Mouse (Mus musculus) hindbrain, embryonic 13.5 days (tissue): ENCODE measurements around the gene Lsm2. TPM values are rescaled to one million over a fixed set of nuclear protein-coding genes. Genes with fewer than 3 reads are reported as not detected.
A peak's percentile ranks its signal among the peaks of the same experiment; 100 is the strongest.
"Not testable (repeated sequence)": the region's sequence is repeated elsewhere in the genome, so short reads cannot be mapped to it uniquely, and the experiment has no call there.

Experiments
- ATAC-seq: fragments of 200-750 bp; cut with Nextera tagmentation; 2 replicates; pipeline ENCODE4 v1.8.0; 2017; ENCODE audit warnings: moderate TSS enrichment; ENCODE audit not compliant: low FRiP score
- H3K27ac ChIP-seq: fragments of 300-500 bp; sonication (generic); 2 replicates; pipeline ENCODE4 v1.5.1; 2015; ENCODE audit warnings: inconsistent platforms, mild to moderate bottlenecking, moderate library complexity
- H3K27me3 ChIP-seq: fragments of 300-500 bp; sonication (generic); 2 replicates; pipeline ENCODE4 v1.6.1; 2015; ENCODE audit warnings: mild to moderate bottlenecking, inconsistent platforms
- H3K36me3 ChIP-seq: fragments of 300-500 bp; sonication (generic); 2 replicates; pipeline ENCODE4 v1.6.1; 2015; ENCODE audit warnings: mild to moderate bottlenecking, inconsistent platforms
- H3K4me1 ChIP-seq: fragments of 300-500 bp; sonication (generic); replicated peaks from 2 replicates; pipeline ENCODE4 v1.6.1; 2015; ENCODE audit warnings: inconsistent platforms
- H3K4me2 ChIP-seq: fragments of 300-500 bp; sonication (generic); 2 replicates; pipeline ENCODE4 v1.6.1; 2015; ENCODE audit warnings: inconsistent platforms, mild to moderate bottlenecking, moderate library complexity
- H3K4me3 ChIP-seq: fragments of 300-500 bp; sonication (generic); 2 replicates; pipeline ENCODE4 v1.5.1; 2015; ENCODE audit warnings: mild to moderate bottlenecking, inconsistent platforms
- H3K9ac ChIP-seq: fragments of 300-500 bp; sonication (generic); 2 replicates; pipeline ENCODE4 v1.6.1; 2015; ENCODE audit warnings: mild to moderate bottlenecking, inconsistent platforms
- H3K9me3 ChIP-seq: fragments of 300-500 bp; sonication (generic); 2 replicates; pipeline ENCODE4 v1.6.1; 2016; ENCODE audit warnings: inconsistent platforms
- WGBS: fragments of 180-500 bp; shearing (Covaris S2); methylation state at CpG from one replicate; pipeline ENCODE4 v1.1.7; 2015; 5-methylcytosine and 5-hydroxymethylcytosine counted together
- polyA plus RNA-seq: library from polyadenylated mRNA; unstranded; fragments of >200 nt; fragmentation: Nextera tagmentation; extraction: Ambion mirVana; gene quantifications from 2 replicates; pipeline ENCODE4 v1.2.1, GENCODE M21; 2015

Lsm2 gene
- polyA plus RNA-seq, 1 experiment from 2014 or later: 112 TPM

DNA sequence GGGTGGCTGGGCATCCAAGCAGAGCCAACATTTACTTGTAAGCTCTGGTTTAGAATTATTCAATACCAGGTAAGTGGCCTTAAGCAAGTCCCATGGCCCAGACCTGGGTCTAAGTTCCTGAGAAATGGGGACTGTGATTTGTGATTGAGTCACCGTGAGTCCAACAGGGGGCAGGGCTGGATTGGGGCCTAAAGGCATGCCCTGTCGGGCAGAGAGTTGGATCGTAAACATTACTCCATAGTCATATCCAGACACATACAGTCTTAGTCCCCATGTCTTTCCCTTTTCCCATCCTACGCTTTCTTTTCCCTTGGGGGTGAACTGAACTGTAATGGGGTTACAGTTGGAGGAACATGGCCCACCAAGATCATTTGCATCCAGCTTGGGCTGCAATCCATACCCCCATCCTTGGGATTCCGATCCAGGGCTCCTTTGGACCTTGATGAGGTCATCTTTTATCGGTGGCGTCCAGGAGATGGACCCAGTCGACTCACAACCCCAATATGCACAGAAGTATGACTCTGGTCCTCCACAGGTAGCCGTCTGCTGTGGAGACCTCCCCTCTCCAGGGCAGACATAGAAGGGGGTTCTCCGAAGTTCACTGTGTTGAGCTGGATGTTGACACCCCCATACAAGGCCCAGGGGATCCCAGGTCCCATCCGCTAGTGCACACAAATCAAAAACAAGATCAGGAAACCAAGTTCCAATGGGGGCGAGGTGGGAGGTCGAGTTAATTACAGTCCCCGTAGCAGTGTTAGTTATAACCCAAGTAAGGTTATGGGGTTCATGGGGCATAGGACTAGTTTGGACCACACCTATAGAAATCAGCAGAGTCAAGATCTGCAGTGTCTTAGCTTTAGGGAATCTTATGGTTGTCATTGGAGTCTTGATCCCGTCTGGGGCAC, 17.1 kb downstream of the Lsm2 start:
- 92% methylated on average over 15 of the region's 15 CpGs for WGBS
- no peak overlapping the region for H3K4me3 ChIP-seq

GRCm38 (mm10) chr17:34999871-35000716, 18.4 kb downstream of the Lsm2 start:
- H3K27me3 ChIP-seq, H3K9me3 ChIP-seq, ATAC-seq: not testable (repeated sequence)
- Histone ChIP-seq H3K27ac (peak overlapping the region; percentile 96; the same call in 1 of the 2 replicates), H3K4me2 (peak overlapping the region; percentile 100), H3K9ac (peak overlapping the region; percentile 97), H3K36me3 (peaks cover 11% of the 10 kb centered on the region), H3K4me3 (peak overlapping the region; percentile 90), H3K4me1 (peaks cover 32% of the 10 kb centered on the region)
- 22% methylated on average over 30 of the region's 32 CpGs for WGBS

More for the DNA sequence above, 17.1 kb downstream of the Lsm2 start:
- Histone ChIP-seq H3K36me3 (no peaks in the 10 kb centered on the region), H3K4me1 (peaks cover 32% of the 10 kb centered on the region), H3K4me2 (peak overlapping the region; percentile 100; the same call in 1 of the 2 replicates), H3K9me3 (no peaks in the 10 kb centered on the region), H3K9ac (peak overlapping the region; percentile 46; the same call in 1 of the 2 replicates), H3K27ac (no peak overlapping the region), H3K27me3 (no peaks in the 10 kb centered on the region)
- no peak for ATAC-seq

DNA sequence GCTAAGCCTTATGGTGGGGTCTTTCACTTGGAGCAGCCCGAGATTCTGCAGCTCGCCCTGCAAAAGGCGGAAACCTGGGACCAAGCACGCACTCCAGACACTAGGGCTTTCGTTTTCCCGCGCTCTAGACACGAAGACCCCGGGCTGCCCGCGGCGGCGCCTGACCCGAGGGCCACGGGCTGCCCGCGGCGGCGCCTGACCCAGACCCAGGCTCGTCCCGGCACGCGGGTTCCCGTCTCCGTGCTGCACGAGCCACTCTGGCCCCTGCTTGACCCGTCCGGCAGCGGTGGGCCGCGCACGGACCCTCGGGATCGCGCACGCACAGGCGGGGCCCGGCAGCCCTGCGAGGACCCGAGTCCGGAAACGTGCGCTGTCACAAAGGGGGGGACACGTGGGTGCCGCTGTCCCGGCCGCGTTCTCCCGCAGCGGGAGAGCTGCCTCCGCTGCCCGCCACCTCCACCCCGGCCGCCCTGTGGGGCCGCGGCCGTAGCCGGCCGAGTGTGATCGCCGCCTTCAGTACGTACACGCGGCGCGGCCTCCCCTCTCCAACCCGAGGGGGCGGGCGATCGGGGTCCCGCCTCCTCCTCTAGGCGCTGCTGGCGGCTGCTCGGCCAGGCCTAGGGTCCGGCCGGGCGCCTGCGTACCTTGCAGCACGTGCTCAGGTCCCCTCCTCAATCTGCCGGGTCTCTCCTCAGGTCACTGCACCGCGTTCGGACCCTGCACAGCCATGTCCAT, 19.2 kb downstream of the Lsm2 start, which contains the start of gene Vars:
Vars (plus strand) TSS at position 271 of the 735 bp plus-strand sequence.
- under 1% methylated on average over 70 of the region's 83 CpGs for WGBS

GRCm38 (mm10) chr17:35001452-35002152, 19.9 kb downstream of the Lsm2 start:
- peak overlapping the region; percentile 90 for H3K4me3 ChIP-seq
- peak overlapping the region; percentile 100 for H3K4me2 ChIP-seq
- H3K9ac ChIP-seq: peak overlapping the region; percentile 97
- H3K27me3 ChIP-seq: no peaks in the 10 kb centered on the region
- peaks cover 32% of the 10 kb centered on the region for H3K4me1 ChIP-seq
- no peak; the same call in 1 of the 2 replicates for ATAC-seq
- 1% methylated on average over 35 of the region's 35 CpGs for WGBS
- peak overlapping the region; percentile 96 for H3K27ac ChIP-seq
- no peaks in the 10 kb centered on the region for H3K9me3 ChIP-seq
- H3K36me3 ChIP-seq: peaks cover 24% of the 10 kb centered on the region

More for the DNA sequence above, 19.2 kb downstream of the Lsm2 start, which contains the start of gene Vars:
- no peaks in the 10 kb centered on the region for H3K27me3 ChIP-seq
- peaks cover 19% of the 10 kb centered on the region for H3K36me3 ChIP-seq
- peak within 1 kb of the TSS; percentile 90 for H3K4me3 ChIP-seq
- peak within 1 kb of the TSS; percentile 100 for H3K4me2 ChIP-seq
- H3K4me1 ChIP-seq: peaks cover 32% of the 10 kb centered on the region
- peak within 1 kb of the TSS; percentile 96 for H3K27ac ChIP-seq
- no peaks in the 10 kb centered on the region for H3K9me3 ChIP-seq
- peak within 1 kb of the TSS; percentile 97 for H3K9ac ChIP-seq
- peak; percentile 90 for ATAC-seq

DNA sequence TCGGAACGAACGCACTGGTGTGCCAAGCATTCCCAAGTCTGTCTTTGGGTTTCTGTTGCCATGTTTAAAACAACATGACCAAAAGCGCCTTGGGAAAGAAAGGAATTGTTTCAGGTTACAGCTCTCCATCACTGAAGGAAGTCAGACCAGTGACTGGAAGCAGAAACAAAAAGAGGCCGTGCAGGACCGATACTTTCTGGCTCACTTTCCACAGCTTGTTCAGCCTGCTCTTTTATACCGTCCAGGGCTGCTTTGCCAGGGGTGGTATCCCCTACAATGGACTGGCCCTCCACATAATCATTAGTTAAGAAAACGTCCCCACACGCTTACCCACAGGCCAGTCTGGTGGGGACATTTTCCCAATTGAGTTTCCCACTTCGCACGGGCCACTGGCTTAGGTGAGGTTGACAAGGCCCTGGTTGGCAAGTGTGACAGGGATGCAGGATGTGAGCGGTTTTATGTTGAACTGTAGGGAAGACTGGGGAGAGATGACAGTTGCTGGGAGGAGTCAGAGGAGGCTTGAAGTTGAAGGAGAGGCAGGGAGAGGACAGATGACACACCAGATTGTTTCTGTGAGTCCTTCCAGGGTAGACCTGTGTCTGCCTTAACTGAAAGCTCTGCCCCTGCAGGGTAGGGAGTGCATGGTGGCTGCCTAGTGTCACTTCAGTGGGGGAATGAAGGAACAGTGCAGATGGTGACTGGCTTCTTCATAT, 20.6 kb downstream of the Lsm2 start:
- 12% methylated on average over 12 of the region's 12 CpGs for WGBS
- Histone ChIP-seq H3K9ac (peak overlapping the region; percentile 97), H3K36me3 (peaks cover 31% of the 10 kb centered on the region), H3K9me3 (no peaks in the 10 kb centered on the region), H3K4me2 (peak overlapping the region; percentile 100), H3K27me3 (no peaks in the 10 kb centered on the region), H3K4me3 (peak overlapping the region; percentile 90), H3K27ac (peak overlapping the region; percentile 96), H3K4me1 (peaks cover 32% of the 10 kb centered on the region)
- ATAC-seq: no peak

GRCm38 (mm10) chr17:35003022-35003838, 21.6 kb downstream of the Lsm2 start:
- Histone ChIP-seq H3K4me1 (peaks cover 32% of the 10 kb centered on the region), H3K9ac (peak overlapping the region; percentile 97; the same call in 1 of the 2 replicates), H3K27ac (no peak overlapping the region), H3K4me2 (peak overlapping the region; percentile 100), H3K27me3 (no peaks in the 10 kb centered on the region), H3K9me3 (no peaks in the 10 kb centered on the region), H3K4me3 (peak overlapping the region; percentile 90; the same call in 1 of the 2 replicates), H3K36me3 (peaks cover 40% of the 10 kb centered on the region)
- no peak for ATAC-seq
- 81% methylated on average over 9 of the region's 9 CpGs for WGBS

DNA sequence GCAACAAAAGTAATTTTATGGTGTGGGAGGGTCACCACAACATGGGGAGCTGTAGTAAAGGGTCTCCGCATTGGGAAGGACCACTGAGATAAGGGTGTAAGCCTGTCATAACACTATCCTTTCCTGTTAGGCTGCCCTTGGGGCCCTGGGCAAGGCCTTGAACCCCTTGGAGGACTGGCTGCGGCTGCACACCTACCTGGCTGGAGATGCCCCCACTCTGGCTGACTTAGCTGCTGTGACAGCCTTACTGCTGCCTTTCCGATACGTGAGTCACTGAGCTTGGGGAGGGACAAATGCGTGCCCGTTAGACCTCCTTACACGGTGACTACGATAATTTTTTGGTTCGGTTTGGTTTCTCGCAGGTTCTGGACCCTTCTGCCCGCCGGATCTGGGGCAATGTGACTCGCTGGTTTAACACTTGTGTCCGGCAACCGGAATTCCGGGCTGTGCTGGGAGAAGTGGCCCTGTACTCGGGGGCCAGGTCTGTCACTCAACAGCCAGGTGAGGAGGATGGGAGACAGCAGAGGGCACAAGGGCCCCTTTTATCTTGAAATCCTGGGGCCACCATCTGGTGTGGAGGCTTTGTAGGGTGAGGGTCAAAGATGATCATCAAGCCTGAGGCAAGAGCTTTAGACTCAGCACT, 22.5 kb downstream of the Lsm2 start:
- no peak overlapping the region for H3K9ac ChIP-seq
- H3K9me3 ChIP-seq: no peaks in the 10 kb centered on the region
- H3K36me3 ChIP-seq: peaks cover 50% of the 10 kb centered on the region
- WGBS: 97% methylated on average over 17 of the region's 17 CpGs
- no peak overlapping the region for H3K27ac ChIP-seq
- no peak overlapping the region for H3K4me2 ChIP-seq
- H3K27me3 ChIP-seq: no peaks in the 10 kb centered on the region
- no peak for ATAC-seq
- H3K4me1 ChIP-seq: peaks cover 32% of the 10 kb centered on the region
- H3K4me3 ChIP-seq: no peak overlapping the region

- H3K9ac ChIP-seq: no peak overlapping the region
- H3K9me3 ChIP-seq: no peaks in the 10 kb centered on the region
- no peak overlapping the region for H3K4me3 ChIP-seq
- H3K27ac ChIP-seq: no peak overlapping the region
- no peak for ATAC-seq
- H3K36me3 ChIP-seq: peaks cover 58% of the 10 kb centered on the region
- H3K27me3 ChIP-seq: no peaks in the 10 kb centered on the region
- H3K4me1 ChIP-seq: peaks cover 24% of the 10 kb centered on the region
- 94% methylated on average over 10 of the region's 10 CpGs for WGBS
- no peak overlapping the region for H3K4me2 ChIP-seq
Observed at GRCm38 (mm10) chr17:35005158-35005557, 23.5 kb downstream of the Lsm2 start.

GRCm38 (mm10) chr17:35005902-35006301, 24.2 kb downstream of the Lsm2 start:
- Histone ChIP-seq H3K4me1 (peaks cover 23% of the 10 kb centered on the region), H3K36me3 (peaks cover 66% of the 10 kb centered on the region)
- H3K9me3 ChIP-seq, H3K27ac ChIP-seq, H3K27me3 ChIP-seq, H3K4me3 ChIP-seq, ATAC-seq, H3K9ac ChIP-seq, H3K4me2 ChIP-seq: not testable (repeated sequence)
- 97% methylated on average over 4 of the region's 5 CpGs for WGBS
